Mouse (Mus musculus) MEL (cell line): ENCODE data around the gene Nuf2.

Source experiments
- CTCF ChIP-seq, 3 experiments: IDR thresholded peaks in 2 of 3; conservative IDR thresholded peaks in 1 of 3; 2 replicates each; pipeline ENCODE4 v1.5.1; 2011 to 2012; ENCODE audit warnings: low read length in 3 of 3, low read depth in 2 of 3, mild to moderate bottlenecking in 2 of 3, improper control_type of control experiment in 1 of 3, inconsistent platforms in 1 of 3, mixed read lengths in 1 of 3, moderate library complexity in 1 of 3; ENCODE audit not compliant: control insufficient read depth in 1 of 3, insufficient read depth in 1 of 3, poor library complexity in 1 of 3, severe bottlenecking in 1 of 3
- EP300 ChIP-seq, 2 experiments: IDR thresholded peaks; 2 replicates each; pipeline ENCODE4 v1.6.1; 2011; ENCODE audit warnings: improper control_type of control experiment in 2 of 2, low read length in 2 of 2, low read depth in 1 of 2, mild to moderate bottlenecking in 1 of 2
- MAX ChIP-seq: IDR thresholded peaks from 2 replicates; pipeline ENCODE4 v1.6.1; 2011; ENCODE audit warnings: low read length, improper control_type of control experiment
- MAZ ChIP-seq: IDR thresholded peaks from 2 replicates; pipeline ENCODE4 v1.6.1; 2012; ENCODE audit warnings: low read depth, mild to moderate bottlenecking, inconsistent platforms, low read length, improper control_type of control experiment
- POLR2A ChIP-seq, 2 experiments: IDR thresholded peaks; 2 replicates each; pipeline ENCODE4 v1.6.1; 2011 to 2012; ENCODE audit warnings: low read length in 2 of 2, mild to moderate bottlenecking in 2 of 2, control low read depth in 1 of 2, improper control_type of control experiment in 1 of 2, low read depth in 1 of 2, moderate library complexity in 1 of 2; ENCODE audit not compliant: control insufficient read depth in 1 of 2, insufficient read depth in 1 of 2, poor library complexity in 1 of 2
- POLR2AphosphoS2 ChIP-seq: IDR thresholded peaks from 2 replicates; pipeline ENCODE4 v1.6.1; 2011; ENCODE audit warnings: low read length, improper control_type of control experiment
- RCOR1 ChIP-seq: IDR thresholded peaks from 2 replicates; pipeline ENCODE4 v1.6.1; 2012; ENCODE audit warnings: low read depth, mild to moderate bottlenecking, inconsistent platforms, low read length, improper control_type of control experiment
- TAL1 ChIP-seq: IDR thresholded peaks from 2 replicates; pipeline ENCODE4 v1.6.1; 2012; ENCODE audit warnings: mild to moderate bottlenecking, inconsistent platforms, low read length, moderate library complexity, mixed read lengths
- USF1 ChIP-seq: IDR thresholded peaks from 2 replicates; pipeline ENCODE4 v1.6.1; 2014; ENCODE audit warnings: low read depth, mild to moderate bottlenecking, inconsistent platforms, low read length, improper control_type of control experiment, moderate library complexity
- ZKSCAN1 ChIP-seq: IDR thresholded peaks from 2 replicates; pipeline ENCODE4 v1.6.1; 2012; ENCODE audit warnings: low read depth, mild to moderate bottlenecking, inconsistent platforms, low read length, improper control_type of control experiment, moderate library complexity
- ZMIZ1 ChIP-seq: IDR thresholded peaks from 2 replicates; pipeline ENCODE4 v1.6.1; 2012; ENCODE audit warnings: low read depth, mild to moderate bottlenecking, inconsistent platforms, low read length, improper control_type of control experiment, moderate library complexity
- ZNF384 ChIP-seq: IDR thresholded peaks from 2 replicates; pipeline ENCODE4 v1.6.1; 2012; ENCODE audit warnings: low read depth, mild to moderate bottlenecking, inconsistent platforms, low read length, improper control_type of control experiment

DNA sequence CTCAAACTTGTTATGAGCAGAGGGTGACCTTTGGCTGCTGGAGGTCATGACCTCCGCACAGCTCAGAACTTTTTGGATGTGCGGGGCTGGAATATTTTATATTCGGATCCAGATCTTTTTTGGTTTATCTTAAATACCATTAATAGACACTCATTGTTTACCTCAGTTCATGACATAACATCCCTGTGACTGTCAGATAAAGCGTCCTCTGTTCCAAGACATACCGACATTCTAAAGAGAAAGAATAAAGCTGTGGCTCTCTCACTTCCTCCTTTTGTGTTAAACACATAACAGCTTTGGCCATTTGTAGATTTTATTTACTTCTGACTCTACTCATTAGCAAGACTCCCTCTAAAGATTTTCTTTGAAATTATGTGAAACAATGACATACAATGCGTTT is 9.2 kb upstream of the Nuf2 start:
- TF ChIP-seq MAZ (no peak), ZMIZ1 (no peak), POLR2AphosphoS2 (no peak), ZNF384 (no peak), CTCF (IDR thresholded peaks at IDR 0.05 in 2 of 3, conservative IDR thresholded peaks at IDR 0.05 in 1 of 3; ENCODE audit: control insufficient read depth in 1 of 3, insufficient read depth in 1 of 3, low read depth in 2 of 3, low read length in 3 of 3, poor library complexity in 1 of 3, severe bottlenecking in 1 of 3) (no peak), RCOR1 (no peak), TAL1 (no peak), ZKSCAN1 (no peak), POLR2A (IDR thresholded peaks at IDR 0.05; ENCODE audit: control insufficient read depth in 1 of 2, insufficient read depth in 1 of 2, low read depth in 1 of 2, low read length in 2 of 2, poor library complexity in 1 of 2) (no peak), EP300 (IDR thresholded peaks at IDR 0.05; ENCODE audit: low read depth in 1 of 2, low read length in 2 of 2) (no peak), USF1 (no peak), MAX (no peak)
